9 mouse cellular contexts compared by ENCODE assay signal in the genomic region with DNA sequence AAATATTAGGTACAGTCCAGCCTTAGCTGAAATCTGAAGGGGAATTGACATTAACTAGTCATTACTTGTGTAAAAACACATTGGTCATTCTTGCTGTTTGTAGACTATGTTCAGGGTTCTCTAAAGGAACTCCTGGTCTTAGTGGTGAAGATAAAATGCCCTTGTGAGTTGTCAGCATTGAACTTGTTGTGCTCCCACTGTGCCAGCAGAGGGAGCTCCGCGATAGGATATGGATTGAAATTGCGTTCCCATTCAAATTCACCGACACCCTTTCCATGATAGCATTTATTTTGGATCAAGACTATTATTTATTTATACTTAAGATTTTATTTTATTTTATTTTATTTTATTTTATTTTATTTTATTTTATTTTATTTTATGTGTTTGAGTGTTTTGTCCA. TPM values are rescaled to one million over a fixed set of nuclear protein-coding genes. Genes with fewer than 3 reads are reported as not detected.
DNase-seq lines count a peak whose midpoint lies in the region; ATAC-seq and TF ChIP-seq lines count a peak whose summit lies in the region.
"Had no signal": no experiment of that assay in that cellular context is flagged by ENCODE, and none has a peak within 500 bp of the region (broad histone marks: within the 10 kb centered on the region; RNA-seq: fewer than 3 reads in every experiment).

No protein-coding gene starts in this region.

- no peak overlapping the region for H3K4me2 ChIP-seq in forebrain, embryonic 16.5 days (ENCODE audit: low read length)
- no peak overlapping the region for H3K4me2 ChIP-seq in hindbrain, postnatal 0 days (ENCODE audit: low read depth, low read length)
- H3K4me2 ChIP-seq: hindbrain, embryonic 15.5 days had no signal

- intact Hi-C loops in left cerebral cortex, postnatal 4 days (cut with DNase I): loop anchor here (5.0 kb wide), 1 partner anchor 304 kb away; a partner anchor contains a TSS

- H3K27me3 ChIP-seq in forebrain, embryonic 10.5 days (ENCODE audit: poor library complexity, severe bottlenecking): no peaks in the 10 kb centered on the region
- H3K27me3 ChIP-seq in forebrain, embryonic 16.5 days (replicated peaks; ENCODE audit: control insufficient read depth, insufficient read depth, low read length): no peaks in the 10 kb centered on the region
- H3K27me3 ChIP-seq in hindbrain, postnatal 0 days (ENCODE audit: insufficient read depth, low read length): no peaks in the 10 kb centered on the region
- H3K27me3 ChIP-seq: hindbrain, embryonic 15.5 days had no signal

- peaks cover 84% of the 10 kb centered on the region for H3K36me3 ChIP-seq in forebrain, embryonic 10.5 days (replicated peaks)
- peaks cover 11% of the 10 kb centered on the region; the same call in 1 of the 2 replicates for H3K36me3 ChIP-seq in forebrain, embryonic 16.5 days (ENCODE audit: control insufficient read depth, insufficient read depth)
- peaks cover 22% of the 10 kb centered on the region for H3K36me3 ChIP-seq in hindbrain, postnatal 0 days (ENCODE audit: insufficient read depth, low read length)

- H3K9ac ChIP-seq in forebrain, embryonic 16.5 days (replicated peaks; ENCODE audit: low read depth, low read length): no peak overlapping the region
- H3K9ac ChIP-seq in hindbrain, postnatal 0 days (replicated peaks; ENCODE audit: low read length): no peak overlapping the region
- H3K9ac ChIP-seq: hindbrain, embryonic 15.5 days had no signal

- peaks cover 9% of the 10 kb centered on the region for H3K4me1 ChIP-seq in forebrain, embryonic 10.5 days
- H3K4me1 ChIP-seq in forebrain, embryonic 16.5 days (replicated peaks; ENCODE audit: control insufficient read depth, insufficient read depth, low read length): no peaks in the 10 kb centered on the region
- H3K4me1 ChIP-seq in hindbrain, postnatal 0 days (ENCODE audit: insufficient read depth, low read length): no peaks in the 10 kb centered on the region
- H3K4me1 ChIP-seq: hindbrain, embryonic 15.5 days had no signal

- peak; percentile 26 for DNase-seq in forebrain, embryonic 10.5 days (ENCODE audit: extremely low spot score, low spot score)
- peak; percentile 64 for DNase-seq in urinary bladder, postnatal 14 days (ENCODE audit: low spot score)
- DNase-seq in urinary bladder, postnatal 10 days (ENCODE audit: low spot score): no peak
- peak; percentile 55 to 73 for DNase-seq in cerebellum, postnatal 4 days (ENCODE audit: low spot score in 2 of 2)
- DNase-seq in hindbrain, postnatal 0 days (ENCODE audit: low spot score): peak; percentile 81
- peak; percentile 67 for DNase-seq in left cerebral cortex, postnatal 4 days
- DNase-seq in retina, postnatal 7 days (ENCODE audit: low read depth, low spot score): peak; percentile 33

- no peak for ATAC-seq in forebrain, embryonic 16.5 days
- ATAC-seq in hindbrain, postnatal 0 days: no peak

- H3K9me3 ChIP-seq in forebrain, embryonic 10.5 days: no peaks in the 10 kb centered on the region
- no peaks in the 10 kb centered on the region for H3K9me3 ChIP-seq in forebrain, embryonic 16.5 days (ENCODE audit: control insufficient read depth, low read length)
- no peaks in the 10 kb centered on the region for H3K9me3 ChIP-seq in hindbrain, postnatal 0 days (ENCODE audit: low read length)
- H3K9me3 ChIP-seq: hindbrain, embryonic 15.5 days had no signal

- no peak overlapping the region for H3K4me3 ChIP-seq in forebrain, embryonic 10.5 days
- no peak overlapping the region for H3K4me3 ChIP-seq in forebrain, embryonic 16.5 days (replicated peaks; ENCODE audit: low read length)
- H3K4me3 ChIP-seq in hindbrain, postnatal 0 days (ENCODE audit: low read length): no peak overlapping the region
- H3K4me3 ChIP-seq: hindbrain, embryonic 15.5 days had no signal

- peak; percentile 87 for TF ChIP-seq CTCF in hindbrain, postnatal 0 days (IDR thresholded peaks at IDR 0.05; ENCODE audit: low read depth)

- no peak overlapping the region for H3K27ac ChIP-seq in forebrain, embryonic 10.5 days
- H3K27ac ChIP-seq in forebrain, embryonic 16.5 days (ENCODE audit: low read length): no peak overlapping the region
- no peak overlapping the region for H3K27ac ChIP-seq in hindbrain, postnatal 0 days
- H3K27ac ChIP-seq: hindbrain, embryonic 15.5 days had no signal

- WGBS in forebrain, embryonic 10.5 days: 41% methylated on average over 4 of the region's 4 CpGs
- WGBS in forebrain, embryonic 16.5 days: 30% methylated on average over 4 of the region's 4 CpGs
- WGBS in hindbrain, postnatal 0 days: 28% methylated on average over 4 of the region's 4 CpGs

RNA-seq across cellular contexts. Expression of a gene that starts 32.5 kb away (rescaled TPM):
- 59.4 and 59.9 TPM in 2 replicates for polyA plus RNA-seq in forebrain, embryonic 10.5 days (2016; fragmentation: Nextera tagmentation; extraction: Ambion mirVana)
- polyA plus RNA-seq in forebrain, embryonic 16.5 days (2015; fragmentation: Nextera tagmentation; extraction: Ambion mirVana): 58.4 and 61.0 TPM in 2 replicates
- 38.9 and 45.8 TPM in 2 replicates for total RNA-seq in hindbrain, postnatal 0 days (2014; rRNA removed)
- polyA plus RNA-seq in hindbrain, postnatal 0 days (2015; fragmentation: Nextera tagmentation; extraction: Ambion mirVana): 45.8 and 46.5 TPM in 2 replicates
- total RNA-seq in left cerebral cortex, postnatal 4 days (2021): 10 to 100 TPM; 41.4 to 42.7 TPM

RNA-seq across cellular contexts. Expression of a gene that starts 33.4 kb away (rescaled TPM):
- polyA plus RNA-seq in forebrain, embryonic 10.5 days (2016; fragmentation: Nextera tagmentation; extraction: Ambion mirVana): 38.8 and 39.8 TPM in 2 replicates
- 31.3 and 34.7 TPM in 2 replicates for polyA plus RNA-seq in forebrain, embryonic 16.5 days (2015; fragmentation: Nextera tagmentation; extraction: Ambion mirVana)
- 19.7 and 23.9 TPM in 2 replicates for total RNA-seq in hindbrain, postnatal 0 days (2014; rRNA removed)
- 13.1 and 13.2 TPM in 2 replicates for polyA plus RNA-seq in hindbrain, postnatal 0 days (2015; fragmentation: Nextera tagmentation; extraction: Ambion mirVana)
- 10 to 100 TPM; 31.8 to 38.8 TPM for total RNA-seq in left cerebral cortex, postnatal 4 days (2021)
